Mouse (Mus musculus) testis, adult 2 months (tissue): ENCODE measurements at regions not wholly inside any gene's neighbourhood (a gene's known extent, or its start where the extent isn't known, plus 50 kb on each side); places are given as distances from the start of the nearest gene placed in this dataset.

ENCODE experiments used
- H3K27ac ChIP-seq: fragments of 200-500 bp; 2 replicates; pipeline ENCODE4 v1.5.1; 2012; ENCODE audit warnings: low read depth, low read length; ENCODE audit not compliant: control insufficient read depth, insufficient read depth
- H3K27me3 ChIP-seq: fragments of 200-500 bp; 2 replicates; pipeline ENCODE4 v1.6.1; 2012; ENCODE audit warnings: mild to moderate bottlenecking, low read length, moderate library complexity; ENCODE audit not compliant: control insufficient read depth, insufficient read depth
- H3K36me3 ChIP-seq: fragments of 200-500 bp; 2 replicates; pipeline ENCODE4 v1.6.1; 2012; ENCODE audit warnings: mild to moderate bottlenecking, low read length; ENCODE audit not compliant: control insufficient read depth, insufficient read depth
- H3K4me1 ChIP-seq: fragments of 200-500 bp; 2 replicates; pipeline ENCODE4 v1.6.1; 2012; ENCODE audit warnings: low read length; ENCODE audit not compliant: control insufficient read depth, insufficient read depth
- H3K4me3 ChIP-seq: fragments of 200-500 bp; 2 replicates; pipeline ENCODE4 v1.5.1; 2012; ENCODE audit warnings: low read depth, mild to moderate bottlenecking, low read length, moderate library complexity, mixed read lengths; ENCODE audit not compliant: control insufficient read depth
- CTCF ChIP-seq: fragments of 200-500 bp; IDR thresholded peaks from 2 replicates; pipeline ENCODE4 v1.5.1; 2012; ENCODE audit warnings: low read depth, mild to moderate bottlenecking, inconsistent platforms, low read length, moderate library complexity; ENCODE audit not compliant: control insufficient read depth, insufficient read depth, insufficient replicate concordance
- POLR2A ChIP-seq: fragments of 200-500 bp; IDR thresholded peaks from 2 replicates; pipeline ENCODE4 v1.6.1; 2012; ENCODE audit warnings: low read depth, mild to moderate bottlenecking, inconsistent platforms, low read length, moderate library complexity; ENCODE audit not compliant: control insufficient read depth

- no peak for TF ChIP-seq POLR2A
- TF ChIP-seq CTCF = no peak
- Histone ChIP-seq H3K4me3 (no peak overlapping the region), H3K36me3 (no peaks in the 10 kb centered on the region), H3K27me3 (no peaks in the 10 kb centered on the region), H3K27ac (no peak overlapping the region), H3K4me1 (no peaks in the 10 kb centered on the region)
These were observed 278.2 kb upstream of the Chd6 start for GRCm38 (mm10) chr2:161387054-161387453.

GRCm38 (mm10) chr2:161382411-161382810 lies 273.5 kb upstream of the Chd6 start:
- Histone ChIP-seq H3K4me1 (no peaks in the 10 kb centered on the region), H3K27me3 (no peaks in the 10 kb centered on the region), H3K27ac (no peak overlapping the region), H3K4me3 (no peak overlapping the region), H3K36me3 (no peaks in the 10 kb centered on the region)
- TF ChIP-seq CTCF = no peak
- TF ChIP-seq POLR2A = no peak

- TF ChIP-seq POLR2A (no peak), CTCF (no peak)
- no peaks in the 10 kb centered on the region for H3K27me3 ChIP-seq
- no peak overlapping the region for H3K4me3 ChIP-seq
- no peak overlapping the region for H3K27ac ChIP-seq
- no peaks in the 10 kb centered on the region for H3K4me1 ChIP-seq
- no peaks in the 10 kb centered on the region for H3K36me3 ChIP-seq
These were observed 269.4 kb upstream of the Chd6 start for GRCm38 (mm10) chr2:161378313-161378712.

GRCm38 (mm10) chr2:161362325-161362724 lies 253.4 kb upstream of the Chd6 start:
- no peak for TF ChIP-seq CTCF
- no peak for TF ChIP-seq POLR2A
- H3K4me1 ChIP-seq = no peaks in the 10 kb centered on the region

GRCm38 (mm10) chr2:161349110-161349509 lies 240.2 kb upstream of the Chd6 start:
- no peaks in the 10 kb centered on the region for H3K36me3 ChIP-seq
- H3K4me1 ChIP-seq = no peaks in the 10 kb centered on the region
- H3K27ac ChIP-seq = no peak overlapping the region
- H3K4me3 ChIP-seq = no peak overlapping the region
- H3K27me3 ChIP-seq = no peaks in the 10 kb centered on the region
- TF ChIP-seq CTCF = no peak
- TF ChIP-seq POLR2A = no peak

More at GRCm38 (mm10) chr2:161362325-161362724, 253.4 kb upstream of the Chd6 start:
- Histone ChIP-seq H3K27ac (no peak overlapping the region), H3K4me3 (no peak overlapping the region), H3K27me3 (no peaks in the 10 kb centered on the region), H3K36me3 (no peaks in the 10 kb centered on the region)

- H3K27me3 ChIP-seq = no peaks in the 10 kb centered on the region
- TF ChIP-seq POLR2A = no peak
- H3K4me1 ChIP-seq = peaks cover 6% of the 10 kb centered on the region; the same call in 1 of the 2 replicates
- H3K4me3 ChIP-seq = no peak overlapping the region
- no peaks in the 10 kb centered on the region for H3K36me3 ChIP-seq
- H3K27ac ChIP-seq = no peak overlapping the region
These were observed 235.1 kb upstream of the Chd6 start for GRCm38 (mm10) chr2:161344018-161344417.

- no peaks in the 10 kb centered on the region for H3K27me3 ChIP-seq
- no peak overlapping the region for H3K4me3 ChIP-seq
- no peaks in the 10 kb centered on the region for H3K36me3 ChIP-seq
- peaks cover 6% of the 10 kb centered on the region; the same call in 1 of the 2 replicates for H3K4me1 ChIP-seq
- TF ChIP-seq POLR2A (no peak), CTCF (no peak)
- no peak overlapping the region for H3K27ac ChIP-seq
These were observed 233.8 kb upstream of the Chd6 start for GRCm38 (mm10) chr2:161342648-161343047.

GRCm38 (mm10) chr2:161341368-161341891 lies 232.6 kb upstream of the Chd6 start:
- Histone ChIP-seq H3K4me3 (no peak overlapping the region), H3K36me3 (no peaks in the 10 kb centered on the region), H3K4me1 (peaks cover 6% of the 10 kb centered on the region; the same call in 1 of the 2 replicates), H3K27me3 (no peaks in the 10 kb centered on the region), H3K27ac (no peak overlapping the region)
- no peak for TF ChIP-seq CTCF
- no peak for TF ChIP-seq POLR2A
